21 mouse cellular contexts compared by ENCODE assay signal in genomic region chr3:134115007-134115406, GRCm38 (mm10).
"Had no signal": no experiment of that assay in that cellular context is flagged by ENCODE, and none has a peak within 500 bp of the region (broad histone marks: within the 10 kb centered on the region; RNA-seq: fewer than 3 reads in every experiment).

No protein-coding gene starts in this region.

- H3K4me1 ChIP-seq: limb, embryonic 13.5 days; liver, embryonic 12.5 days; liver, embryonic 15.5 days; lung, embryonic 15.5 days; megakaryocyte, embryonic 14.5 days; stomach, embryonic 15.5 days had no signal

- H3K4me2 ChIP-seq: limb, embryonic 13.5 days; liver, embryonic 12.5 days; liver, embryonic 15.5 days; lung, embryonic 15.5 days; midbrain, embryonic 12.5 days; stomach, embryonic 15.5 days had no signal

- DNase-seq: kidney, adult 11 months; kidney, adult 9 months; kidney, postnatal 25 days; layer of hippocampus, adult 9-11 months; liver; lung, adult 18-20 months; lung, postnatal 10 days; lung, postnatal 36 days; right cerebral cortex, postnatal 25 days; spleen, adult 18-20 months; thymus, postnatal 25 days had no signal

- H3K9me3 ChIP-seq: limb, embryonic 10.5 days; limb, embryonic 13.5 days; liver, embryonic 12.5 days; liver, embryonic 15.5 days; lung, embryonic 15.5 days; midbrain, embryonic 12.5 days; stomach, embryonic 15.5 days had no signal

- H3K27ac ChIP-seq: kidney, postnatal 0 days; layer of hippocampus, adult 2 months; limb, embryonic 10.5 days; limb, embryonic 13.5 days; liver, embryonic 12.5 days; liver, embryonic 15.5 days; lung, embryonic 15.5 days; midbrain, embryonic 12.5 days; stomach, embryonic 15.5 days had no signal

- H3K27me3 ChIP-seq: limb, embryonic 13.5 days; liver, embryonic 12.5 days; liver, embryonic 15.5 days; lung, embryonic 15.5 days; megakaryocyte, embryonic 14.5 days; midbrain, embryonic 12.5 days; stomach, embryonic 15.5 days had no signal

- ATAC-seq: liver, embryonic 12.5 days had no signal

- H3K4me3 ChIP-seq: layer of hippocampus, adult 2 months; limb, embryonic 10.5 days; limb, embryonic 13.5 days; liver, embryonic 12.5 days; liver, embryonic 15.5 days; lung, embryonic 15.5 days; megakaryocyte, embryonic 14.5 days; midbrain, embryonic 12.5 days; stomach, embryonic 15.5 days had no signal

- H3K9ac ChIP-seq: limb, embryonic 13.5 days; liver, embryonic 12.5 days; liver, embryonic 15.5 days; lung, embryonic 15.5 days; midbrain, embryonic 12.5 days; stomach, embryonic 15.5 days had no signal

- H3K36me3 ChIP-seq: limb, embryonic 10.5 days; limb, embryonic 13.5 days; liver, embryonic 12.5 days; liver, embryonic 15.5 days; lung, embryonic 15.5 days; midbrain, embryonic 12.5 days; stomach, embryonic 15.5 days had no signal
